ENCODE assay signal across 8 mouse cellular contexts in genomic region chr12:19246731-19247130, GRCm38 (mm10).
DNase-seq lines count a peak whose midpoint lies in the region; TF ChIP-seq lines count a peak whose summit lies in the region.
"Not testable (repeated sequence)": the region's sequence is repeated elsewhere in the genome, so short reads cannot be mapped to it uniquely, and the experiment has no call there.

No protein-coding gene starts in this region.

- H3K4me3 ChIP-seq in thymus, adult 2 months (ENCODE audit: control insufficient read depth, insufficient read depth, low read length), result not testable (repeated sequence)

- H3K36me3 ChIP-seq in thymus, adult 2 months (ENCODE audit: control insufficient read depth, insufficient read depth, low read length), result not testable (repeated sequence)

- H3K27me3 ChIP-seq in thymus, adult 2 months (ENCODE audit: control insufficient read depth, insufficient read depth, low read length), result not testable (repeated sequence)

- H3K27ac ChIP-seq in thymus, adult 2 months (ENCODE audit: control insufficient read depth, insufficient read depth, low read length), result not testable (repeated sequence)

- peak; percentile 35 to 42 for DNase-seq in B cell, adult 2 months
- DNase-seq in adrenal gland, adult 2 months, result peak; percentile 47
- DNase-seq in cerebellum, adult 9-10 months, result peak; percentile 12
- DNase-seq in gastrocnemius, postnatal 36 days, result peak; percentile 3 to 13
- DNase-seq in kidney, adult 18-20 months, result peak; percentile 38
- peak; percentile 0 to 1 for DNase-seq in layer of hippocampus, postnatal 14 days (ENCODE audit: low spot score in 2 of 2)
- peak; percentile 3 for DNase-seq in ovary, adult 18-20 months (ENCODE audit: low spot score)
- peak; percentile 3 for DNase-seq in thymus, adult 2 months

- not testable (repeated sequence) for H3K4me1 ChIP-seq in thymus, adult 2 months (replicated peaks; ENCODE audit: control insufficient read depth, insufficient read depth, low read length)

- not testable (repeated sequence) for TF ChIP-seq CTCF in thymus, adult 2 months (IDR thresholded peaks at IDR 0.05; ENCODE audit: borderline replicate concordance, control insufficient read depth, extremely low read depth, insufficient read depth, low read length, poor library complexity)

- 94% methylated on average over 23 of the region's 23 CpGs for WGBS in thymus, adult 2 months

- not testable (repeated sequence) for TF ChIP-seq POLR2A in thymus, adult 2 months (IDR thresholded peaks at IDR 0.05; ENCODE audit: control insufficient read depth, extremely low read depth, insufficient read depth, low read length, poor library complexity)

- intact Hi-C loops in gastrocnemius, postnatal 36 days (cut with DNase I), result not testable (repeated sequence)
